Mouse (Mus musculus) embryonic fibroblast, embryonic 13.5 days (primary cell): ENCODE measurements around the gene Tomm22.

Experiments
- CTCF ChIP-seq: IDR thresholded peaks from 2 replicates; pipeline ENCODE4 v1.5.1; 2011; ENCODE audit warnings: mild to moderate bottlenecking, control low read depth, low read length, moderate library complexity, borderline replicate concordance; ENCODE audit not compliant: insufficient read depth
- POLR2A ChIP-seq: IDR thresholded peaks from 2 replicates; pipeline ENCODE4 v1.6.1; 2011; ENCODE audit warnings: low read depth, mild to moderate bottlenecking, control low read depth, low read length, moderate library complexity

DNA sequence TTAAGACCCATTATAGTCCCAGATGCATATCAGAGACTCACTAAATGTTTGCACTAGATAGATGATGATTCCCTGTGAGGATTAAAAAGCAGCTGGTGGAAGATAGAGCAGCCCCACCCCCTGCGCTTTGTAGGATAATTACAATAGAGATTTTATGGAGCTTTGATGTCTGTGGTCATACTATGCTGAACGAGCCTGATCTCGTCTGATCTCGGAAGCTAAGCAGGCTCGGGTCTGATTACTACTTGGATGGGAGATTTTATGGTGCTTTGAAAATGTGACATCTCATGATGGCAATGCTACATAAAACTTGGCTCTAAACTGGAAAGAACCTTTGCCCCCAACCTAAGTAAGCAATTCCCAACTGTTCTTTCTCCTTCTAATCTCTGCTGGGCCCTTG is 21.7 kb downstream of the Tomm22 start:
- TF ChIP-seq CTCF (no peak), POLR2A (no peak)
